Mouse (Mus musculus): Measurements from ENCODE around the gene Pithd1. TPM values are rescaled to one million over a fixed set of nuclear protein-coding genes. Genes with fewer than 3 reads are reported as not detected.
"Not testable (repeated sequence)": the region's sequence is repeated elsewhere in the genome, so short reads cannot be mapped to it uniquely, and the experiment has no call there.

The Pithd1 gene
- polyA plus RNA-seq, 1 experiment from 2014 or later, result 70.0 TPM

DNA sequence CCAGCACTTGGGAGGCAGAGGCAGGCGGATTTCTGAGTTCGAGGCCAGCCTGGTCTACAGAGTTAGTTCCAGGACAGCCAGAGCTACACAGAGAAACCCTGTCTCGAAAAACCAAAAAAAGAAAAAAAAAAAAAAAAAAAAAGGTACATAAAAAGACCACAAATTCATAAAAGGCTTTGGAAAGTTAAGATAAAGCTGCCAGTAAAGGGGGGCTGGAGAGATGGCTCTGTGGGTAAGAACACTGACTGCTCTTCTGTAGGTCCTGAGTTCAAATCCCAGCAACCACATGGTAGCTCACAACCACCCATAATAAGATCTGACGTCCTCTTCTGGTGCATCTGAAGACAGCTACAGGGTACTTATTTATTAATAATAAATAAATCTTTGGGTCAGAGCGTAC is 6.8 kb downstream of the Pithd1 start:
- H3K4me2 ChIP-seq (ENCODE audit: low read length); H3K9me3 ChIP-seq (ENCODE audit: control insufficient read depth, low read length); H3K27me3 ChIP-seq (ENCODE audit: control insufficient read depth, insufficient read depth, low read length); H3K4me3 ChIP-seq (replicated peaks; ENCODE audit: low read depth, low read length); DNase-seq; H3K4me1 ChIP-seq (ENCODE audit: control insufficient read depth, insufficient read depth, low read length); ATAC-seq (ENCODE audit: low FRiP score, low TSS enrichment); H3K27ac ChIP-seq (replicated peaks; ENCODE audit: low read depth, low read length); H3K9ac ChIP-seq (replicated peaks; ENCODE audit: low read length): not testable (repeated sequence)
- H3K36me3 ChIP-seq (ENCODE audit: control insufficient read depth, insufficient read depth, low read length), result peaks cover 43% of the 10 kb centered on the region
- 96% methylated on average over 5 of the region's 5 CpGs for WGBS

DNA sequence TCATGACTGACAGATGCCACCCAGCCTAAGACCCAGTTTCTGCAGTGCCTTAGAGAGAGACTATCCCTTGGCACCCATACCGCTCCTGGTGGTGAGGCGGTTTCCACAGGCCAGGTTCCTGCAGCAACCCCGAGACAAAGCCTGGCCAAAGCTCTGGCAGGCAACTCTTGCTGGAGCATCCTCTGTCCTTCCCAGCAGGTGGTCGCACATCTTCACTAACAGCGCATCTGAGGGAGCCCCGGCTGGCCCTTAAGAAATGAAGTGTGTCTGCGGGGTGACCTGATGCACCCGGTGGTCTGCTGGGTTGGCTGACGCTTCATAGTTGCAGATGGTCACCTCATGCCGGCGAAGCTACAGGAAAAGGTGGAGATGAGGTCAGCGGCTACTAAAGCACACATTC is 10.9 kb downstream of the Pithd1 start:
- H3K4me1 ChIP-seq (ENCODE audit: control insufficient read depth, insufficient read depth, low read length), result peaks cover 10% of the 10 kb centered on the region
- no peak overlapping the region for H3K9ac ChIP-seq (replicated peaks; ENCODE audit: low read length)
- DNase-seq (no peak), ATAC-seq (ENCODE audit: low FRiP score, low TSS enrichment) (no peak)
- WGBS, result 95% methylated on average over 12 of the region's 12 CpGs
- H3K36me3 ChIP-seq (ENCODE audit: control insufficient read depth, insufficient read depth, low read length), result peaks cover 39% of the 10 kb centered on the region
- no peak overlapping the region for H3K27ac ChIP-seq (replicated peaks; ENCODE audit: low read depth, low read length)
- no peak overlapping the region for H3K4me2 ChIP-seq (ENCODE audit: low read length)
- H3K27me3 ChIP-seq (ENCODE audit: control insufficient read depth, insufficient read depth, low read length), result no peaks in the 10 kb centered on the region
- H3K9me3 ChIP-seq (ENCODE audit: control insufficient read depth, low read length), result no peaks in the 10 kb centered on the region
- H3K4me3 ChIP-seq (replicated peaks; ENCODE audit: low read depth, low read length), result no peak overlapping the region

DNA sequence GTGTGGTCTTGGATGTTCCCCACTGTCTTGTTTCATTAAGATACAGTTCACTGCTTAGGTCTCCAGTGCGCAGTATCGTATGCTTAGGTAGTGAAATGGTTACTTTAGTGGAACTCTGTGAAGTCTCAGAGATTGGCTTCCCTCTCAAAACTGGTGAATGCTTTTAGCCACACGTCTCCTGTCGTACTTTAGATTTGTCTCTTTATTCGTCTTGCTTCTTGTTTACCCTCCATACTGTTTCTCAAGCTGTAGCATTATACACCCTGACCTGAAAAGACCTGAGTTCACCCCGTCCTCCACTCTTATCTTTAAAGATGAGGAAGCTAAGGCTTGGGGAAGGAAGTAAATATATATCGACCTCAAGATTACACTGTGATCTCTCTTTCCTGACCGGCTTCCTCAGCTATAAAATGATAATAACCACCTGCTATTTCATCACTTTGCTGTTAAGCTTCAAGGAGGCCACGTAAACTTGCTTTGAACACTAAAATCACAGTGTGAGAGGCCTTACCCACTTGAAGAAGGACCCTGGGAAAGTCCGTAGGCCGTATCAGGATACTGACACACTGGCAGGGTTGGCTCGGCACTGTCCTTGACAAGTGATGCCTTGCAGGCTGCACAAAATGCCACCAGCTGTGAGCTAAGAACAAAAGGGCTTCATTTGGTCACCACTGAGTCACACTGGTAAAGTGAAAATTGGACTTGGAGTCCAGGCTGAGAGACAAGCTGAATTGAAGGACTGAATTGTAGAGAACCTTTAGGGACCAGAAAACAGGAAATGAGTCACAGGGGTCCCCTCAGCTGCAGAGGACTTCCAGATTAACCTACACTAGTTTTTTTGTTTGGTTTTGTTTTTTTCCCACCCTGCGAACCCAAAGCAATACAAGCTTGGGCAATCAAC is 13.9 kb downstream of the Pithd1 start:
- no peak for ATAC-seq (ENCODE audit: low FRiP score, low TSS enrichment)
- H3K27me3 ChIP-seq (ENCODE audit: control insufficient read depth, insufficient read depth, low read length), result no peaks in the 10 kb centered on the region
- no peak overlapping the region for H3K27ac ChIP-seq (replicated peaks; ENCODE audit: low read depth, low read length)
- peak overlapping the region; percentile 84 for H3K4me2 ChIP-seq (ENCODE audit: low read length)
- H3K4me1 ChIP-seq (ENCODE audit: control insufficient read depth, insufficient read depth, low read length), result peaks cover 12% of the 10 kb centered on the region
- H3K9me3 ChIP-seq (ENCODE audit: control insufficient read depth, low read length), result no peaks in the 10 kb centered on the region
- peaks cover 58% of the 10 kb centered on the region for H3K36me3 ChIP-seq (ENCODE audit: control insufficient read depth, insufficient read depth, low read length)
- no peak for DNase-seq
- peak overlapping the region; percentile 91 for H3K4me3 ChIP-seq (replicated peaks; ENCODE audit: low read depth, low read length)
- 73% methylated on average over 13 of the region's 13 CpGs for WGBS
- H3K9ac ChIP-seq (replicated peaks; ENCODE audit: low read length), result no peak overlapping the region

DNA sequence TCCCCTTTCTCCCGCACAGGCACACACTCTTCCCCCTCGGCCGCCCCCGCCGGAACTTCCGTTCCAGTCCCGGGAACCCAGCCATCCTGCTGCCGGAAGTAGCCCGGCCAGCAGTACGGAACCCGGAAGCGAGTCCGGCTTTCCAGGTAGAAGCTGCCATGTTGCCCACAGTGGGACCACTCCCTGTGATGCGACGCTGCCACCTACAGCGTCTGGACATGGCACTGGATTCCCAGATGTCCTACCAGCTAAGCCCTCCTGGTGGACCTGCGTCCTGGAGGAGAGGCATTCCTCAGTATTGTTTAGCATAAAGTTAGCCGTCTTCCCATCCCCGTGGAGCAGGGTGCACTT is 14.5 kb downstream of the Pithd1 start, which contains the start of gene Lypla2:
Gene Lypla2, minus strand, starts transcription at position 71 of the 351 bp plus-strand sequence.
- Histone ChIP-seq H3K4me2 (ENCODE audit: low read length) (peak within 1 kb of the TSS; percentile 84), H3K36me3 (ENCODE audit: control insufficient read depth, insufficient read depth, low read length) (peaks cover 64% of the 10 kb centered on the region), H3K27me3 (ENCODE audit: control insufficient read depth, insufficient read depth, low read length) (no peaks in the 10 kb centered on the region), H3K9me3 (ENCODE audit: control insufficient read depth, low read length) (no peaks in the 10 kb centered on the region), H3K4me1 (ENCODE audit: control insufficient read depth, insufficient read depth, low read length) (peaks cover 12% of the 10 kb centered on the region), H3K9ac (replicated peaks; ENCODE audit: low read length) (peak within 1 kb of the TSS; percentile 90), H3K27ac (replicated peaks; ENCODE audit: low read depth, low read length) (peak within 1 kb of the TSS; percentile 70; the same call in 1 of the 2 replicates), H3K4me3 (replicated peaks; ENCODE audit: low read depth, low read length) (peak within 1 kb of the TSS; percentile 91)
- WGBS, result under 1% methylated on average over 19 of the region's 19 CpGs
- ATAC-seq (ENCODE audit: low FRiP score, low TSS enrichment) (peak; percentile 81), DNase-seq (peak; percentile 92)

DNA sequence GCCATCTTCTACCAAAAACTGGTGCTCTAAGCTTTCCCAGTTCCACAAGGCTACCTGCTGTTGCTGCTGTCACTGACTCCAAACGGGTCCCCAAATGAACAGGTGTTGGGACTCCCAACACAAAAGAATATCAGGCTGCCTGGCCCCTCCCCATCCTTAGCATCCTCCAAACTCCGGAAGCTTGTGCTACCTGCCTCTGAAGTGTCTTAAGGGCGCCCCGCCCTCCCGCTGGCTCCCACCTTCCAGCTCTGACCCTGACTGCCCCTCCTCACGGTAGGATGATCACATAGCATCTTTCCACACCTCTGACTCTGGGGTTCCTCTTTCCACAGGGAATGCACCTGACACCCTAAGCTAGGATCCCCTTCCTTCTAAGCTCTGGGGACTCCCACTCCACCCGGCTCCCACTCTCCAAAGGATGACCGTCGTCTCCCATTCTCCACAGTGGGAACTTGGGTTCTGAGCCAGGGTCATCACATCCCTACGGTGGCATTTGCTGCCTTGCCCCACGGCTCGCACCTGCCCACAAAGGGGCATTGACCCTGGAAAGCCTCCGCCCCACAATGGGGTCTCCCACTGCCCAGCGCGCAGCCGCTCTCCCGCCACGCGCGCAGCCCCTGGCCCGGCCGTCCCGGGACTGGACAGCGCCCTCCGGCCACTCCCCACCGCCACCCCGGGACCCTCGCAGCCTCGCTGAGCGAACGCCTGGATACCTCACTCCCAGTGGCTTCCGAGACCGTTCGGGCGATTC is 15.1 kb downstream of the Pithd1 start:
- peak; percentile 55 for ATAC-seq (ENCODE audit: low FRiP score, low TSS enrichment)
- Histone ChIP-seq H3K9me3 (ENCODE audit: control insufficient read depth, low read length) (no peaks in the 10 kb centered on the region), H3K27ac (replicated peaks; ENCODE audit: low read depth, low read length) (peak overlapping the region; percentile 70; the same call in 1 of the 2 replicates), H3K4me3 (replicated peaks; ENCODE audit: low read depth, low read length) (peak overlapping the region; percentile 91), H3K4me1 (ENCODE audit: control insufficient read depth, insufficient read depth, low read length) (peaks cover 12% of the 10 kb centered on the region), H3K36me3 (ENCODE audit: control insufficient read depth, insufficient read depth, low read length) (peaks cover 66% of the 10 kb centered on the region), H3K27me3 (ENCODE audit: control insufficient read depth, insufficient read depth, low read length) (no peaks in the 10 kb centered on the region), H3K9ac (replicated peaks; ENCODE audit: low read length) (peak overlapping the region; percentile 90), H3K4me2 (ENCODE audit: low read length) (peak overlapping the region; percentile 84)
- no peak for DNase-seq
- under 1% methylated on average over 35 of the region's 35 CpGs for WGBS

DNA sequence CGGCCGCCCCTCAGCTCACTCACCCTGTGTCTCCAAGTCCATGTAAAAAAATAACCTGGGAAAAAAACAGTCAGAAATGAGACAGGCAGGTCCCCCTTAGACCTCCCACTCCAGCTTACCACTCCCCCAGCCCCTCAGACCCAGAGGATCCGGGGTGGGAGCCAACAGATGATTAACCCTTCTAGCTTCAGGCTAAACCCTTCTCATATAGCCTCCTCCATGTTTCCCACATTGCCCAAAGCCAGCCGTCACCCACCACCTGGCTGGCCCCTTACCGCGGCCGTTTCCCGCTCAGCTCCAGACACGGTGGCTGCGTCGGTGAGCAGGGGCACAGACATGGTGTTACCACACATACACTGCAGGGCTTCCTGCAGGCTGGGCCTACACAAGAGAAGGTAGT is 16.5 kb downstream of the Pithd1 start:
- H3K4me1 ChIP-seq (ENCODE audit: control insufficient read depth, insufficient read depth, low read length), result peaks cover 12% of the 10 kb centered on the region
- WGBS, result 91% methylated on average over 11 of the region's 11 CpGs
- H3K27ac ChIP-seq (replicated peaks; ENCODE audit: low read depth, low read length), result no peak overlapping the region
- no peaks in the 10 kb centered on the region for H3K27me3 ChIP-seq (ENCODE audit: control insufficient read depth, insufficient read depth, low read length)
- DNase-seq (no peak), ATAC-seq (ENCODE audit: low FRiP score, low TSS enrichment) (no peak)
- H3K9ac ChIP-seq (replicated peaks; ENCODE audit: low read length), result no peak overlapping the region
- H3K36me3 ChIP-seq (ENCODE audit: control insufficient read depth, insufficient read depth, low read length), result peaks cover 67% of the 10 kb centered on the region
- peak overlapping the region; percentile 91; the same call in 1 of the 2 replicates for H3K4me3 ChIP-seq (replicated peaks; ENCODE audit: low read depth, low read length)
- no peak overlapping the region for H3K4me2 ChIP-seq (ENCODE audit: low read length)
- no peaks in the 10 kb centered on the region for H3K9me3 ChIP-seq (ENCODE audit: control insufficient read depth, low read length)

DNA sequence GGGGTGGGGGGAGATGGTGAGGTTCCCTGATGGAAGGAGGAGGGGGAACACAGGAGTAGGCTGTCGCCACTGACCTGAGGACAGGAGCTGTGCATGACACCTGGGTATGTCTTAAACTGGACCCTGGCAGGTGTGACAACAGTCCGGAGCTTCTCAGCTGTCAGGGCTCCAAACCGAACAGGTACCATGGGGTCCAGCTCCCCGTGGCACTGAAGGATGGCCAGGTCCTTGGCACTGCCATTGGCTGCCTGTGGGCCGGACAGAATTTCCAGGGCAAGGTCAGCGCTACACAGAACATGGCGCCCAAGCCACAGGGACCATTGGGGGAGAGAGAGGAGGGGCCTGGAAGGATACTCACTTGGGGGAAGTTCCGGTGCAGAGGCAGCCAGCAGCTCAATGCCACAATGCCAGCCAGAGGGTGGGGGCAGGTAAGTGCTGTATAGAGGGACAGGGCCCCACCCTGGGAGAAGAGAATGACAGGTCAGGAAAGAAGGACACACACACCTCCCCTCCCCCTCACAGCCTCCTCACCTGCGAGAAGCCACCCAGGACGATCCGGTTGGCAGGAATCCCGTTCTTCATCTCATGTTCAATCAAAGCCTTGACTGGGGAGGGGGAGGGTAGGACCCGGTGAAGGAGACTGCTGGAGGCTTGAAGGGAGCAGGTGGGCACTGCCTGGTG is 17.9 kb downstream of the Pithd1 start:
- no peak overlapping the region for H3K27ac ChIP-seq (replicated peaks; ENCODE audit: low read depth, low read length)
- H3K4me2 ChIP-seq (ENCODE audit: low read length), result no peak overlapping the region
- H3K9ac ChIP-seq (replicated peaks; ENCODE audit: low read length), result no peak overlapping the region
- H3K36me3 ChIP-seq (ENCODE audit: control insufficient read depth, insufficient read depth, low read length), result peaks cover 53% of the 10 kb centered on the region
- H3K4me1 ChIP-seq (ENCODE audit: control insufficient read depth, insufficient read depth, low read length), result peaks cover 16% of the 10 kb centered on the region
- no peaks in the 10 kb centered on the region for H3K9me3 ChIP-seq (ENCODE audit: control insufficient read depth, low read length)
- DNase-seq, result no peak
- no peak overlapping the region for H3K4me3 ChIP-seq (replicated peaks; ENCODE audit: low read depth, low read length)
- no peak for ATAC-seq (ENCODE audit: low FRiP score, low TSS enrichment)
- WGBS, result 85% methylated on average over 13 of the region's 13 CpGs
- no peaks in the 10 kb centered on the region for H3K27me3 ChIP-seq (ENCODE audit: control insufficient read depth, insufficient read depth, low read length)

DNA sequence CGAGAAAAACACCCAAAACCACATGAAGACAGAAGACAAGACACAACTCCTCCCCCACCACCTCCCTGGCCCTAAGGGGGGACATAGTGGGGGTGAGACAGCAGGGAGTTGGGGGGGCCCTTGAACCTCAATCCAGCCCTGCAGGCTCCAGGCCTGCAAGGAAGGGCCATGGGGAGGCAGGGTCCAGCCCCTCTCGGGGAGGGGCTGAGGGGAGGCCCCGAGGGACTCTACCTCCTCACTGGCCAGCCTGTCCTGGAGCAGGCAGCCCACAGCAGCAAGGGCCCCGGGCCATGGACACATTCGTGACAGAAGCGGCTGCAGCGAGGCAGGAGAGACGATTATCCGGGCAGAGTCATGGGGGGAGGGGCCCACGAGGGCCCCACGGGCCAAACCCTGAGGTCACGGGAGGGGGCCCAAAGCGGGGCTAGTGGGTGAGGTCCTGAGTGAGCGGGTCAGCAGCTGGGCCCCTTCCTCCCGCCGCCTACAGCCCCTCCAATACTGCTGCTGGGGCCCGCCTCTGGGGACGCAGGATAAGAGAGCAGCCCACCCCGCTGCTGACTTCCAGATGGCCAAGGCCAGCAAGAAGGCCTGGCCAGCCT is 18.7 kb downstream of the Pithd1 start:
- ATAC-seq (ENCODE audit: low FRiP score, low TSS enrichment), result no peak
- no peak overlapping the region for H3K4me2 ChIP-seq (ENCODE audit: low read length)
- H3K9ac ChIP-seq (replicated peaks; ENCODE audit: low read length), result no peak overlapping the region
- no peaks in the 10 kb centered on the region for H3K9me3 ChIP-seq (ENCODE audit: control insufficient read depth, low read length)
- peaks cover 49% of the 10 kb centered on the region for H3K36me3 ChIP-seq (ENCODE audit: control insufficient read depth, insufficient read depth, low read length)
- no peak for DNase-seq
- no peak overlapping the region for H3K4me3 ChIP-seq (replicated peaks; ENCODE audit: low read depth, low read length)
- H3K4me1 ChIP-seq (ENCODE audit: control insufficient read depth, insufficient read depth, low read length), result peaks cover 18% of the 10 kb centered on the region
- no peaks in the 10 kb centered on the region for H3K27me3 ChIP-seq (ENCODE audit: control insufficient read depth, insufficient read depth, low read length)
- WGBS, result 75% methylated on average over 19 of the region's 19 CpGs
- H3K27ac ChIP-seq (replicated peaks; ENCODE audit: low read depth, low read length), result no peak overlapping the region

Measured in midbrain, embryonic 14.5 days (tissue).